Mouse (Mus musculus) cerebellum, postnatal 14 days (tissue): ENCODE results near the gene Muc13.
A peak's percentile ranks its signal among the peaks of the same experiment; 100 is the strongest.

Experiments
- DNase-seq, 2 experiments: peaks; one replicate each; pipeline ENCODE4 v3.0.0; 2021; ENCODE audit warnings: mixed read lengths in 2 of 2

Gene Muc13

GRCm38 (mm10) chr16:33770778-33771454 is 22.9 kb upstream of the Muc13 start:
- no peak for DNase-seq

GRCm38 (mm10) chr16:33772809-33773208 is 21.0 kb upstream of the Muc13 start:
- DNase-seq: no peak

GRCm38 (mm10) chr16:33774972-33775371 is 18.9 kb upstream of the Muc13 start:
- no peak for DNase-seq

GRCm38 (mm10) chr16:33775733-33776335 is 18.0 kb upstream of the Muc13 start:
- DNase-seq: peak; percentile 29 to 32

- no peak for DNase-seq
Measured at GRCm38 (mm10) chr16:33776766-33777529, 16.9 kb upstream of the Muc13 start.

GRCm38 (mm10) chr16:33777607-33778006 is 16.2 kb upstream of the Muc13 start:
- DNase-seq: no peak

GRCm38 (mm10) chr16:33781789-33782728 is 11.8 kb upstream of the Muc13 start:
- DNase-seq: no peak

- DNase-seq: no peak
Measured at GRCm38 (mm10) chr16:33782729-33783091, 11.1 kb upstream of the Muc13 start.

- no peak for DNase-seq
Measured at GRCm38 (mm10) chr16:33784547-33784946, 9.3 kb upstream of the Muc13 start.

- no peak for DNase-seq
Measured at GRCm38 (mm10) chr16:33785092-33785704, 8.6 kb upstream of the Muc13 start.

GRCm38 (mm10) chr16:33786657-33787390 is 7.0 kb upstream of the Muc13 start:
- no peak for DNase-seq

GRCm38 (mm10) chr16:33795106-33795505 is 1.3 kb downstream of the Muc13 start:
- no peak for DNase-seq

GRCm38 (mm10) chr16:33795887-33796286 is 2.0 kb downstream of the Muc13 start:
- DNase-seq: peak in 1 of 2 experiments; percentile 15

GRCm38 (mm10) chr16:33796756-33797155 is 2.9 kb downstream of the Muc13 start:
- DNase-seq: no peak

GRCm38 (mm10) chr16:33797860-33798259 is 4.0 kb downstream of the Muc13 start:
- DNase-seq: peak; percentile 80 to 87

- no peak for DNase-seq
Measured at GRCm38 (mm10) chr16:33810002-33810401, 16.2 kb downstream of the Muc13 start.

- DNase-seq: no peak
Measured at GRCm38 (mm10) chr16:33818413-33819165, 24.8 kb downstream of the Muc13 start.

GRCm38 (mm10) chr16:33820269-33821178 is 26.7 kb downstream of the Muc13 start:
- DNase-seq: peak; percentile 96 to 97

GRCm38 (mm10) chr16:33824603-33825002 is 30.8 kb downstream of the Muc13 start:
- DNase-seq: no peak

GRCm38 (mm10) chr16:33828496-33828895 is 34.7 kb downstream of the Muc13 start:
- no peak for DNase-seq
